Mouse (Mus musculus) liver, embryonic 14.5 days (tissue): ENCODE measurements around the gene Uvssa. TPM values are rescaled to one million over a fixed set of nuclear protein-coding genes. Genes with fewer than 3 reads are reported as not detected.

Experiments used
- ATAC-seq: fragments of 200-750 bp; cut with Nextera tagmentation; 2 replicates; pipeline ENCODE4 v1.8.0; 2017; ENCODE audit warnings: moderate number of reproducible peaks, mild to moderate bottlenecking, moderate library complexity; ENCODE audit not compliant: insufficient read depth
- DNase-seq, 3 experiments: peaks; one replicate each; pipeline ENCODE4 v3.0.0-alpha.2; 2012 to 2013; ENCODE audit warnings: low read depth in 3 of 3, low spot score in 3 of 3
- H3K27ac ChIP-seq: fragments of 300-500 bp; sonication (generic); 2 replicates; pipeline ENCODE4 v1.5.1; 2014; ENCODE audit warnings: moderate library complexity, mild to moderate bottlenecking, control low read depth, inconsistent platforms
- H3K27me3 ChIP-seq: fragments of 300-500 bp; sonication (generic); 2 replicates; pipeline ENCODE4 v1.6.1; 2014; ENCODE audit warnings: mild to moderate bottlenecking, low read length, moderate library complexity; ENCODE audit not compliant: control insufficient read depth, insufficient read depth
- H3K36me3 ChIP-seq: fragments of 300-500 bp; sonication (generic); replicated peaks from 2 replicates; pipeline ENCODE4 v1.6.1; 2014; ENCODE audit warnings: low read depth; ENCODE audit not compliant: control insufficient read depth, insufficient read depth
- H3K4me1 ChIP-seq, 2 experiments: fragments of 200-500 bp in 1 of 2; fragments of 300-500 bp in 1 of 2; sonication (generic) in 1 of 2; replicated peaks; 2 replicates each; pipeline ENCODE4 v1.6.1; 2012 to 2014; ENCODE audit warnings: antibody characterized with exemption in 1 of 2, inconsistent platforms in 1 of 2, low read length in 1 of 2; ENCODE audit not compliant: control insufficient read depth in 2 of 2, insufficient read depth in 2 of 2
- H3K4me2 ChIP-seq: fragments of 300-500 bp; sonication (generic); 2 replicates; pipeline ENCODE4 v1.6.1; 2014; ENCODE audit warnings: low read depth, mild to moderate bottlenecking, control low read depth, moderate library complexity
- H3K4me3 ChIP-seq, 2 experiments: fragments of 200-500 bp in 1 of 2; fragments of 300-500 bp in 1 of 2; sonication (generic) in 1 of 2; 2 replicates each; pipeline ENCODE4 v1.5.1; 2012 to 2014; ENCODE audit warnings: low read depth in 2 of 2, low read length in 2 of 2, mild to moderate bottlenecking in 2 of 2, control low read depth in 1 of 2, inconsistent platforms in 1 of 2, moderate library complexity in 1 of 2; ENCODE audit not compliant: insufficient read depth in 1 of 2
- H3K9ac ChIP-seq: fragments of 300-500 bp; sonication (generic); replicated peaks from 2 replicates; pipeline ENCODE4 v1.6.1; 2014; ENCODE audit warnings: mild to moderate bottlenecking, control low read depth, moderate library complexity
- H3K9me3 ChIP-seq: fragments of 300-500 bp; sonication (generic); 2 replicates; pipeline ENCODE4 v1.6.1; 2016; ENCODE audit warnings: low read length, mixed read lengths; ENCODE audit not compliant: control insufficient read depth
- CTCF ChIP-seq: IDR thresholded peaks from 2 replicates; pipeline ENCODE4 v1.5.1; 2016; ENCODE audit warnings: antibody characterized with exemption, low read depth, control low read depth
- EP300 ChIP-seq: IDR thresholded peaks from 2 replicates; pipeline ENCODE4 v1.6.1; 2016; ENCODE audit warnings: antibody characterized with exemption, low read depth
- WGBS: fragments of 180-500 bp; shearing (Covaris S2); extraction: QIAGEN DNeasy Blood & Tissue Kit; methylation state at CpG from one replicate; pipeline ENCODE4 v1.1.7; 2014; ENCODE audit not compliant: insufficient replicate concordance; 5-methylcytosine and 5-hydroxymethylcytosine counted together
- polyA plus RNA-seq, 2 experiments: library from polyadenylated mRNA; depleted of rRNA in 1 of 2; stranded (reverse) in 1 of 2; unstranded in 1 of 2; fragments of >200 nt; fragmentation: Nextera tagmentation in 1 of 2; extraction: Ambion mirVana in 1 of 2; gene quantifications; 2 replicates each; pipeline versions ENCODE4 v1.2.1 to v1.2.3; 2012 to 2014

The Uvssa gene
- polyA plus RNA-seq, 2 experiments = 1.5 to 2.2 TPM

GRCm38 (mm10) chr5:33400819-33401218 is 22.5 kb downstream of the Uvssa start:
- H3K36me3 ChIP-seq = no peaks in the 10 kb centered on the region
- DNase-seq (no peak), ATAC-seq (no peak)
- H3K9me3 ChIP-seq = no peaks in the 10 kb centered on the region
- no peak overlapping the region for H3K4me2 ChIP-seq
- no peaks in the 10 kb centered on the region for H3K27me3 ChIP-seq
- TF ChIP-seq CTCF (no peak), EP300 (no peak)
- 0 out of 4 replicates have a peak, but pooled peaks cover 0 to under 1% of the 10 kb centered on the region in 2 experiments for H3K4me1 ChIP-seq
- no peak overlapping the region for H3K27ac ChIP-seq
- H3K9ac ChIP-seq = no peak overlapping the region
- no peak overlapping the region for H3K4me3 ChIP-seq
- 63% methylated on average over 12 of the region's 12 CpGs for WGBS

- no peak for ATAC-seq
- H3K27me3 ChIP-seq = no peaks in the 10 kb centered on the region
- no peak overlapping the region for H3K27ac ChIP-seq
- TF ChIP-seq CTCF = no peak
- DNase-seq = no peak
- H3K9ac ChIP-seq = no peak overlapping the region
- H3K4me3 ChIP-seq = no peak overlapping the region
- no peaks in the 10 kb centered on the region for H3K36me3 ChIP-seq
- H3K4me2 ChIP-seq = no peak overlapping the region
- H3K9me3 ChIP-seq = no peaks in the 10 kb centered on the region
- 18% methylated on average over 3 of the region's 3 CpGs for WGBS
- H3K4me1 ChIP-seq = no peaks in the 10 kb centered on the region
Measured at GRCm38 (mm10) chr5:33420313-33420712, 42.0 kb downstream of the Uvssa start.

- H3K27ac ChIP-seq = no peak overlapping the region
- TF ChIP-seq EP300 = no peak
- no peak for TF ChIP-seq CTCF
- H3K4me2 ChIP-seq = no peak overlapping the region
- no peak for ATAC-seq
- DNase-seq = no peak
- H3K9ac ChIP-seq = no peak overlapping the region
- no peaks in the 10 kb centered on the region for H3K4me1 ChIP-seq
- H3K27me3 ChIP-seq = peaks cover 43% of the 10 kb centered on the region
- H3K9me3 ChIP-seq = no peaks in the 10 kb centered on the region
- no peak overlapping the region for H3K4me3 ChIP-seq
- no peaks in the 10 kb centered on the region for H3K36me3 ChIP-seq
Measured at GRCm38 (mm10) chr5:33427461-33427860, 49.1 kb downstream of the Uvssa start.

GRCm38 (mm10) chr5:33430106-33430505 is 51.8 kb downstream of the Uvssa start:
- Histone ChIP-seq H3K9me3 (no peaks in the 10 kb centered on the region), H3K27me3 (peaks cover 70% of the 10 kb centered on the region), H3K4me1 (no peaks in the 10 kb centered on the region), H3K27ac (no peak overlapping the region), H3K4me3 (no peak overlapping the region), H3K36me3 (no peaks in the 10 kb centered on the region), H3K9ac (no peak overlapping the region), H3K4me2 (no peak overlapping the region)
- WGBS = 4% methylated on average over 16 of the region's 16 CpGs
- DNase-seq (no peak), ATAC-seq (no peak)
- no peak for TF ChIP-seq CTCF
- TF ChIP-seq EP300 = no peak

GRCm38 (mm10) chr5:33430511-33431172 is 52.3 kb downstream of the Uvssa start:
- DNase-seq = no peak

More at GRCm38 (mm10) chr5:33430511-33431172, 52.3 kb downstream of the Uvssa start:
- no peaks in the 10 kb centered on the region for H3K36me3 ChIP-seq
- H3K9ac ChIP-seq = no peak overlapping the region
- no peak overlapping the region for H3K4me2 ChIP-seq
- no peak for ATAC-seq
- WGBS = 1% methylated on average over 64 of the region's 64 CpGs
- H3K4me1 ChIP-seq = no peaks in the 10 kb centered on the region
- TF ChIP-seq CTCF = no peak
- no peak for TF ChIP-seq EP300
- no peaks in the 10 kb centered on the region for H3K9me3 ChIP-seq
- no peak overlapping the region for H3K27ac ChIP-seq
- peaks cover 75% of the 10 kb centered on the region for H3K27me3 ChIP-seq
- H3K4me3 ChIP-seq = peak overlapping the region in 1 of 2 experiments; percentile 4; a peak in 1 of 4 replicates
